Mouse (Mus musculus) megakaryocyte, embryonic 14.5 days (primary cell): Measurements from ENCODE around the gene Nkx1-2. TPM values are rescaled to one million over a fixed set of nuclear protein-coding genes. Genes with fewer than 3 reads are reported as not detected.

Experiments
- H3K27me3 ChIP-seq: replicated peaks from 2 replicates; pipeline ENCODE3; 2012; ENCODE audit warnings: inconsistent platforms
- H3K36me3 ChIP-seq: replicated peaks from 2 replicates; pipeline ENCODE3; 2012; ENCODE audit warnings: low read length, inconsistent platforms, mixed read lengths
- H3K4me1 ChIP-seq: 2 replicates; pipeline ENCODE4 v1.6.1; 2012; ENCODE audit warnings: inconsistent platforms
- H3K4me3 ChIP-seq: replicated peaks from 2 replicates; pipeline ENCODE3; 2012; ENCODE audit warnings: moderate library complexity, mild to moderate bottlenecking, inconsistent platforms
- H3K9me3 ChIP-seq: 2 replicates; pipeline ENCODE4 v1.6.1; 2012; ENCODE audit warnings: inconsistent platforms
- FLI1 ChIP-seq: IDR thresholded peaks from 2 replicates; pipeline ENCODE4 v1.6.1; 2012; ENCODE audit warnings: low read length, inconsistent platforms, mixed read lengths
- GATA1 ChIP-seq: IDR thresholded peaks from 3 replicates; pipeline ENCODE4 v1.6.1; 2012; ENCODE audit warnings: mixed read lengths, low read length, inconsistent platforms, borderline replicate concordance
- polyA plus RNA-seq: library from polyadenylated mRNA; stranded (reverse); fragments of >175 nt; gene quantifications from 2 replicates; pipeline ENCODE4 v1.2.3, GENCODE M21; 2012; ENCODE audit warnings: low replicate concordance; ENCODE audit not compliant: insufficient read depth

Gene Nkx1-2
- polyA plus RNA-seq, 1 experiment, result not detected

DNA sequence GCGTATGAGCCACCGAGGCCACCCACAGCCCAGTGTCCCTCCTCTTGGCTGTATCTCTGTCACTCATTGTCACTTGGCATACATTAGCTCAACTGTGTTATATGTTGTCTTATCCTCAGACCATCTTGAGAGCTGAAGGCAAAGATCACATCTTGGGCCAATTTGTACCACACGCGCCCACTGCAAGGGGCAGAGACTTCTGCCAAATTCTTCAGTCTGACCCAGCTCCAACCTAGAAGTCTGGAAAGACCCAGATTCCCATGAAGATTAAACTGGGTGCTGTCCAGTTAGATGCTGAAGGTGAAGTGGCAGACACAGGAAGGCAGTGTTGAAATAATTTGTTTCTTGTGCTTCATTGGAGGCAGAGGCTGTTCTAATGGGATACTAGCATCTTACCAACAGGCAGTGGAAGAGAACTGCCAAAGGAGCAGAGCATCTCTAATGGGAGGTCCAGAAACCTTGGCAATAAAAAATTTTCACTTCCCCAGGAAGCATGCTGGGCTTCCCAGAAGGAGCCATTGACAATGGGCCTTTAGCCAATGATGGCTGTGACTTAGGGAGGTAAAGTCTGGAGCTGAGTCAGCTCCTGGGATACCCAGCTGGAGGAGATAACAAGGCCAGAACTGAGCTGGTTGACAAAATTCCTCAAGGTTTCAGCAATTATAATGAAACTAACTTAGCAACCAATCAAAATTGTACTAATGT is 9.0 kb upstream of the Nkx1-2 start:
- H3K27me3 ChIP-seq, result peaks cover 29% of the 10 kb centered on the region

DNA sequence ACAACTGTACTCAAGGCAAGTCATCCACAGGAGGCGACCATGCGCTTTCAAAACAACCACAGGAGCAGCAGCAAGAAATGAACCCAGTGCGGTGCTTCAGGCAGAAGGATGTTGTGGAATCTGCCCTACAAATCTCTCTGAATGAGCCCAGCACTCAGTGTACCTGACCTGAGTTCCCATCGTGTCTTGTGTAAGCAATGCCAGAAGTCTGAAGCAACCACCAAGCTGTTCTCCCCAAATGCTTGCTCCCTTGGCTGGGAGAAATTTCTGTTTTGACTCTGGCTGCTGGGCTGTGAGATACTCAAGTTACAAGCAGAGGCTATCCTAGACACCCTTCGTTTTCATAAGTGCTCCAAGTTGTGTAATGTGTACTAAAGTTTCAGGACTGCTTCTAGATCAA is 6.3 kb upstream of the Nkx1-2 start:
- no peaks in the 10 kb centered on the region for H3K36me3 ChIP-seq
- peaks cover 57% of the 10 kb centered on the region for H3K27me3 ChIP-seq
- no peak for TF ChIP-seq GATA1

More for the DNA sequence above, 9.0 kb upstream of the Nkx1-2 start:
- H3K9me3 ChIP-seq, result no peaks in the 10 kb centered on the region
- H3K4me1 ChIP-seq, result peaks cover 41% of the 10 kb centered on the region
- no peak overlapping the region for H3K4me3 ChIP-seq
- TF ChIP-seq FLI1 (no peak), GATA1 (no peak)
- no peaks in the 10 kb centered on the region for H3K36me3 ChIP-seq

DNA sequence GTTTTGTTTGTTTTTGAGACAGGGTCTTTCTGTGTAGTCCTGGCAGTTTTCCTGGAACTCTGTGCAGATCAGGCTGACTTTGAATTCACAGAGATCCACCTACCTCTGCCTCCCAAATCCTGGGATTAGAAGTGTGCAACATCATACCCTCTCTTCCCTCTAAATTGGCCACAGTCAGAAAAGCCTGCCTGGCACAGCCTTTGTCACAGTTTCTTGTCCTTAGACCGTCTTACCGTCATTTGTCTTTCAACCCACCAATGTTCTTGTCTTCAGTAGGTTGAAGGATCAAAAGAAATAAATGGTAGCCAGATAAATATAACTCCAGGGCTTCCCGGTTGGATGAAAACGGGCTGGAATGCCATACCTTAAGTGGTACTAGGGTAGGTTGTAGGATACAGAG is 5.3 kb upstream of the Nkx1-2 start:
- Histone ChIP-seq H3K4me1 (peaks cover 28% of the 10 kb centered on the region), H3K4me3 (no peak overlapping the region), H3K36me3 (no peaks in the 10 kb centered on the region), H3K9me3 (no peaks in the 10 kb centered on the region), H3K27me3 (peaks cover 67% of the 10 kb centered on the region)
- TF ChIP-seq FLI1 (no peak), GATA1 (no peak)

More for the DNA sequence above, 6.3 kb upstream of the Nkx1-2 start:
- Histone ChIP-seq H3K4me3 (no peak overlapping the region), H3K9me3 (no peaks in the 10 kb centered on the region), H3K4me1 (peaks cover 29% of the 10 kb centered on the region)

DNA sequence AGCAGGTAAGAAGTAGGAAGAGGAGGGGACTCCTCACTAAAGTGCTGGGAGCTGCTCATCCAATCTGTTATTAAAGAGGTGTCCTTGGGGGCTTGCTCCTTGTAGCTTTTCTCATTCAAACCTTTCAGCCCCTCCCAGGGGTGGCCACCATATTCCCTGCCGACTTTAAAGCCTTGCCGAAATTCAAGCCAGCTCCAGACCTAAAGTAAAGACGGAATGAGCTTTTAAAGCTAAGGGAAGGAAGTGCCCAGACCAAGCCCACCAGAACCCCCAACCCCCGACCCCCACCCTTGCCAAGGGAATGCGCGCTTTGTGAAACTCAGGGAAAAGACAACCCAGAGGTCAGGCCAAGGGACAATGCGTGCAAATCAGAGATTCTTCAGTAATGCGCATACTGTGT is 1.5 kb upstream of the Nkx1-2 start:
- H3K4me3 ChIP-seq, result no peak overlapping the region
- no peaks in the 10 kb centered on the region for H3K36me3 ChIP-seq
- TF ChIP-seq FLI1 (no peak), GATA1 (no peak)
- H3K9me3 ChIP-seq, result no peaks in the 10 kb centered on the region
- H3K27me3 ChIP-seq, result peaks cover 94% of the 10 kb centered on the region
- H3K4me1 ChIP-seq, result peaks cover 40% of the 10 kb centered on the region

DNA sequence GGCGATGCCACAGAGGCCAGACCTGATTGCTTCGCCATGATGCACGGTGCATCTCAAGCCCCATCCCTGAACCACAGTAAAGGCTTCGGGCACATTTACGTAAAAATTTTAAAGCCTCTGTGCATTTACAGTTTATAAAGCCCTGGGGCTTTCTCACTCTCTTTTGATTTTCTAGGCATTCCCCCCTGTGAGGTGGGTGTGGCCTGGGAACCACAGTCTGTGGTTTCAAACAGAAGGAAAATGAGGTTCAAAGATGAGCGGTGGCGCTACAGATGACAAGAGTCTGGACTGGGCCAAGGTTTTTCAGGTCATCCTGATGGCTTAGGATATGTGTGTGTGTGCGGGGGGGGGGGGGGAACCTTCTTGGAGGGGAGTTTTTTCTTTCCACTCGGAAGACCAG is 589 bp upstream of the Nkx1-2 start:
- H3K9me3 ChIP-seq, result no peaks in the 10 kb centered on the region
- peaks cover 97% of the 10 kb centered on the region for H3K27me3 ChIP-seq
- TF ChIP-seq GATA1 (no peak), FLI1 (no peak)
- peaks cover 40% of the 10 kb centered on the region for H3K4me1 ChIP-seq
- no peaks in the 10 kb centered on the region for H3K36me3 ChIP-seq
- H3K4me3 ChIP-seq, result peak overlapping the region; percentile 75

DNA sequence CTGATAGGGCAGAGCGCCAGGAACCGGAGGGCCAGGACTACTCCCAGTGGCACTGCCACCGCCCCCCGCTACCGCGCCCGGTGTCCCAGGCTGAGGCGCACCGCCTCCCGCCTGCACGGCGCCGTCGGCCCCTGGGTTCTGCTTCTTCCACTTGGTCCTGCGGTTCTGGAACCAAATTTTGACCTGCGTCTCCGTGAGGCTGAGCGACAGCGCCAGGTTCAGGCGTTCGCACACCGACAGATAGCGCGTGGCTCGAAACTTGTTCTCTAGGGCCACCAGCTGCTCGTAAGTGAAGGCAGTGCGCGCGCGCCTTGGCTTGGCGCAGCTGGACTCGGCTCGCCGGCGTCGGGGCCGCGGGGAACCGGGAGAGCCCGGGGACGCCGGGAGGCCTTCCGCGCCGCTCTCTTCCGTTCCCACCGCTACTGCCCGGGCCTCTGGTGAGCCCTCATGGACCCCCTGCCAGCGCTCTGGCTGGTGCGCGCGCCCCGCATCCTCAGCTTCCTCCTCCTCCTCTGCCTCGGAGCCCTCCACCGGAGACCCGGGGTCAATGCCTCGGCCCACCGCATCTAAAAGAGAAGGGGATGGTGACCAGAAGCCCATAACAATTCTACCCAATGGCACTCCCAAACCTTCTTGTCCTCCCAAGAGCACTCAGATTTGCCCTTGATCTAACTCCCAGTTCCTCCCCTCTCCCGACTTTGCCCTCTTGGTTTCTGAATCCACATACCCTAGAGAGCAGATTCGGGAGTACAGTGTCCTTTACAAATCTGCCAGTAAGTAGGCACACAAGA is 2.0 kb downstream of the Nkx1-2 start:
- Histone ChIP-seq H3K27me3 (peaks cover 97% of the 10 kb centered on the region), H3K4me3 (peak overlapping the region; percentile 87), H3K36me3 (no peaks in the 10 kb centered on the region), H3K4me1 (peaks cover 40% of the 10 kb centered on the region), H3K9me3 (no peaks in the 10 kb centered on the region)
- TF ChIP-seq FLI1 (no peak), GATA1 (no peak)

DNA sequence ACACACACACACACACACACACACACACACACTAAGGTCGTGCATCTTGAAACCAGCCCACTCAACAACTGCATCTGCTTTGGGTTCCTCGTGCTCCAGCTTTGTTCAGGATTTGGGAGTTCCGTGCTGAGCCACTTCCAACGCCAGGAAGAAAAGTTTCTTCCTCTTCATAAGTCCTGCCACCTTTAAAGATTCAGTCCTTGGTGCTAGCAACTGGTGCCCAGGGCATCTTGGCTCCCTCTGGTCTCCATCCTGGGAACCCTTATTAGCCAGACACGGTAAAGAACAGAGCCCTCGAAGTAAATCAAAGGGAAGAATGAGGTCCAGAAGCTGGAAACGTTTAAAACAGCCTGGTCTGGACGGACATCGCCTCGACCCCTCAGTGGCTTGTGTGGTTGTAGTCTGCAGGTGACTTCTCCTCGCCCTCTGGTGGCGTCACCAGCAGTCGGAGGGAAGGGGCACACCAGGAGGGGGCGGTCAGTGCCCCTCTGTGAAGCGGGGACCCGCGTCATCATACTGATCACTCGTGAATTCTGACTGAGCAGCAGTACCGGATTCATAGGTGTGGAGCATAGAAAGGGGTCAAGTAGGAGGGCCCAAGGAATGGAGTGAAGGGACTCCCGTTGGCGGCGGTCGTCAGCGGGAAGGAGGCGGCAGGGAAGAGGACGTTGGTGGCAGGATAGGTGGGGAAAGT is 2.7 kb downstream of the Nkx1-2 start:
- Histone ChIP-seq H3K36me3 (no peaks in the 10 kb centered on the region), H3K9me3 (no peaks in the 10 kb centered on the region), H3K27me3 (peaks cover 95% of the 10 kb centered on the region), H3K4me3 (peak overlapping the region; percentile 87), H3K4me1 (peaks cover 40% of the 10 kb centered on the region)
- no peak for TF ChIP-seq FLI1
- TF ChIP-seq GATA1, result no peak

DNA sequence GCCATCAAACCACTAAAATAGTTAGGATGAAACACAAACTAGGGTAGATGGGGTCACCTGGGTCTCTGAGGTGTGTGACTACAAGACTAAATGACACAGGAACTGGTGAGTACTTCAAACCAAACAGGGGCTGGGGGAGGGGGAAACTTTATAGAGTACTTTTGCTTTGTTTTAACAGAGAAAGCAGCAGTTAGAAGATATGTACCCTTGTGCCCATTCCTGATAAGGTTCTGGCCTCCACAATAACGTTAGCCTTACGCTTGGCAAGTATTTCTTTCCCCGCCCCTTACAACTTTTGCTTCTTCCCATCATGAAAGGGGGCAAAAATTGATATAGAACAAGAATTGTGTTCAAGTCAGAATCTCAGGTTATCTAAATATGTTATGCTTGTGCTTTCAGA is 3.6 kb downstream of the Nkx1-2 start:
- TF ChIP-seq GATA1, result no peak
- TF ChIP-seq FLI1, result no peak
- no peaks in the 10 kb centered on the region for H3K9me3 ChIP-seq
- peaks cover 93% of the 10 kb centered on the region for H3K27me3 ChIP-seq
- peaks cover 40% of the 10 kb centered on the region for H3K4me1 ChIP-seq
- no peaks in the 10 kb centered on the region for H3K36me3 ChIP-seq
- no peak overlapping the region for H3K4me3 ChIP-seq

DNA sequence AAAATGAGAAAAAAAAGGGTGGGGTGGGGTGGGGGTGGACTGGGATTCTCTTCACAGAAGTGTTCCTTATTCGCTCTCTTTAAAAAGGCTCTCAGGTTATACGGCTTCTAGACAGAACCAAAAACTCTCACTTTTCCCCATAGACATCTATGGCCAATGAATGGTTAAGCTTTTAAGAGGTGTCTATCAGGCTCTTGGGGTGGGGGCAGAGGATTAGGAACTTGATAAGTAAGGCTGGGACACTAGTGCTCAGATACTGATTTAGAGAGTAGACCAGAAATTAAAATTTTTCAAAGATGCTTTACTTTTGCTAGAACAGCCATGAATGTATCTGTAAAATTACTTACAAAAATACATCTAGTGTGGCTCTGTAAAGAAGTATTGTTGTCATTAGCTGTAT is 5.1 kb downstream of the Nkx1-2 start:
- Histone ChIP-seq H3K9me3 (no peaks in the 10 kb centered on the region), H3K27me3 (peaks cover 83% of the 10 kb centered on the region), H3K4me3 (no peak overlapping the region), H3K4me1 (peaks cover 28% of the 10 kb centered on the region), H3K36me3 (no peaks in the 10 kb centered on the region)
- TF ChIP-seq GATA1 (no peak), FLI1 (no peak)

DNA sequence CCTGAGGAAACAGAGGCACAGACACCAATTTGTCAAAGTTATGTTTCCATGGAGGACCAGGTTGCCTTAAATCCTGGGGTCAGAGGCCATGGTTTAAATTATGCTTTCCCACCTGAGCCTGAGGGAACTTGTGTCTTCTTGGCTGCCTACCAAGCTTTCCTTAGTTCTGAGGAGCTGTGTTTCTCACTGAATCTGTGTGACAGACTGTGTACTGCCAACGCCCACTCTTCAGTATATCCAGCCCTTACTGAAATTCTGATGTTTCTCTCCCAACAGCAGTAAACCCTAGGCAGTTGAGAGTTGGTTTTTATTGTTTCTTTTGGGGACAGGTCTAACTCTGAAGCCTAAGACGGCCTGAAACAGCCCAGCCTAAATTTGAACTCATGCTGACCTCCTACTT is 5.7 kb downstream of the Nkx1-2 start:
- Histone ChIP-seq H3K9me3 (no peaks in the 10 kb centered on the region), H3K4me3 (no peak overlapping the region), H3K27me3 (peaks cover 78% of the 10 kb centered on the region), H3K4me1 (peaks cover 22% of the 10 kb centered on the region), H3K36me3 (no peaks in the 10 kb centered on the region)
- TF ChIP-seq GATA1, result no peak
- no peak for TF ChIP-seq FLI1
